Mouse (Mus musculus) limb, embryonic 13.5 days (tissue): ENCODE measurements at regions not wholly inside any gene's neighbourhood (a gene's known extent, or its start where the extent isn't known, plus 50 kb on each side); places are given as distances from the start of the nearest gene placed in this dataset.
"Not testable (repeated sequence)": the region's sequence is repeated elsewhere in the genome, so short reads cannot be mapped to it uniquely, and the experiment has no call there.

ENCODE experiments used
- ATAC-seq: fragments of 200-750 bp; cut with Nextera tagmentation; 2 replicates; pipeline ENCODE4 v1.8.0; 2017; ENCODE audit warnings: low read depth, moderate number of reproducible peaks, moderate TSS enrichment; ENCODE audit not compliant: low FRiP score
- H3K27ac ChIP-seq: fragments of 300-500 bp; sonication (generic); 2 replicates; pipeline ENCODE4 v1.5.1; 2015; ENCODE audit warnings: inconsistent platforms, mild to moderate bottlenecking, moderate library complexity
- H3K27me3 ChIP-seq: fragments of 300-500 bp; sonication (generic); 2 replicates; pipeline ENCODE4 v1.6.1; 2015; ENCODE audit warnings: mild to moderate bottlenecking, inconsistent platforms
- H3K36me3 ChIP-seq: fragments of 300-500 bp; sonication (generic); 2 replicates; pipeline ENCODE4 v1.6.1; 2015; ENCODE audit warnings: inconsistent platforms, mild to moderate bottlenecking, moderate library complexity
- H3K4me1 ChIP-seq: fragments of 300-500 bp; sonication (generic); 2 replicates; pipeline ENCODE4 v1.6.1; 2015; ENCODE audit warnings: inconsistent platforms
- H3K4me2 ChIP-seq: fragments of 300-500 bp; sonication (generic); replicated peaks from 2 replicates; pipeline ENCODE4 v1.6.1; 2015; ENCODE audit warnings: inconsistent platforms, mild to moderate bottlenecking, moderate library complexity
- H3K4me3 ChIP-seq: fragments of 300-500 bp; sonication (generic); 2 replicates; pipeline ENCODE4 v1.5.1; 2015; ENCODE audit warnings: moderate library complexity, mild to moderate bottlenecking, inconsistent platforms
- H3K9ac ChIP-seq: fragments of 300-500 bp; sonication (generic); 2 replicates; pipeline ENCODE4 v1.6.1; 2015; ENCODE audit warnings: mild to moderate bottlenecking, inconsistent platforms
- H3K9me3 ChIP-seq: fragments of 300-500 bp; sonication (generic); 2 replicates; pipeline ENCODE4 v1.6.1; 2016; ENCODE audit warnings: inconsistent platforms
- WGBS: fragments of 180-500 bp; shearing (Covaris S2); methylation state at CpG from one replicate; pipeline ENCODE4 v1.1.7; 2015; 5-methylcytosine and 5-hydroxymethylcytosine counted together

- H3K4me1 ChIP-seq = peaks cover 11% of the 10 kb centered on the region
- no peaks in the 10 kb centered on the region for H3K9me3 ChIP-seq
- no peak for ATAC-seq
- H3K4me3 ChIP-seq = no peak overlapping the region
- H3K36me3 ChIP-seq = no peaks in the 10 kb centered on the region
- no peak overlapping the region for H3K27ac ChIP-seq
- H3K9ac ChIP-seq = no peak overlapping the region
- H3K27me3 ChIP-seq = no peaks in the 10 kb centered on the region
- no peak overlapping the region for H3K4me2 ChIP-seq
- 82% methylated on average over 6 of the region's 6 CpGs for WGBS
These were observed 53.4 kb upstream of the Castor2 start for GRCm38 (mm10) chr5:134046086-134046485.

- not testable (repeated sequence) for H3K4me3 ChIP-seq, ATAC-seq, H3K27ac ChIP-seq, H3K4me1 ChIP-seq, H3K36me3 ChIP-seq, H3K9me3 ChIP-seq, H3K27me3 ChIP-seq, H3K9ac ChIP-seq, H3K4me2 ChIP-seq
- 48% methylated on average over 1 of the region's 2 CpGs for WGBS
These were observed 56.6 kb upstream of the Castor2 start for GRCm38 (mm10) chr5:134042938-134043337.

- Histone ChIP-seq H3K4me2 (peak overlapping the region; percentile 35), H3K36me3 (no peaks in the 10 kb centered on the region), H3K4me3 (no peak overlapping the region), H3K4me1 (peaks cover 10% of the 10 kb centered on the region; the same call in 1 of the 2 replicates), H3K27me3 (no peaks in the 10 kb centered on the region), H3K9ac (no peak overlapping the region), H3K27ac (peak overlapping the region; percentile 52; the same call in 1 of the 2 replicates), H3K9me3 (no peaks in the 10 kb centered on the region)
- 23% methylated on average over 11 of the region's 11 CpGs for WGBS
- ATAC-seq = no peak
These were observed 72.1 kb upstream of the Castor2 start for GRCm38 (mm10) chr5:134027316-134027966.

GRCm38 (mm10) chr5:134019651-134020432, 79.7 kb upstream of the Castor2 start:
- Histone ChIP-seq H3K9me3 (0 out of 2 replicates have a peak, but pooled peaks cover 5% of the 10 kb centered on the region), H3K4me3 (no peak overlapping the region), H3K9ac (no peak overlapping the region), H3K27ac (no peak overlapping the region), H3K27me3 (no peaks in the 10 kb centered on the region), H3K4me2 (no peak overlapping the region), H3K4me1 (peaks cover 7% of the 10 kb centered on the region), H3K36me3 (no peaks in the 10 kb centered on the region)
- WGBS = 66% methylated on average over 13 of the region's 13 CpGs
- no peak for ATAC-seq

GRCm38 (mm10) chr5:134014257-134015163, 85.0 kb upstream of the Castor2 start:
- H3K9ac ChIP-seq = no peak overlapping the region
- H3K4me3 ChIP-seq = peak overlapping the region; percentile 1; the same call in 1 of the 2 replicates
- ATAC-seq = peak; percentile 85
- H3K36me3 ChIP-seq = no peaks in the 10 kb centered on the region
- peak overlapping the region; percentile 48 for H3K4me2 ChIP-seq
- peaks cover 32% of the 10 kb centered on the region for H3K4me1 ChIP-seq
- H3K27ac ChIP-seq = peak overlapping the region; percentile 84
- 0 out of 2 replicates have a peak, but pooled peaks cover 5% of the 10 kb centered on the region for H3K9me3 ChIP-seq
- WGBS = 11% methylated on average over 13 of the region's 13 CpGs
- 0 out of 2 replicates have a peak, but pooled peaks cover 7% of the 10 kb centered on the region for H3K27me3 ChIP-seq

- H3K4me1 ChIP-seq = peaks cover 36% of the 10 kb centered on the region
- no peak for ATAC-seq
- H3K9ac ChIP-seq = no peak overlapping the region
- H3K36me3 ChIP-seq = no peaks in the 10 kb centered on the region
- no peak overlapping the region for H3K4me2 ChIP-seq
- H3K27ac ChIP-seq = peak overlapping the region; percentile 84; the same call in 1 of the 2 replicates
- WGBS = 80% methylated on average over 8 of the region's 8 CpGs
- H3K4me3 ChIP-seq = no peak overlapping the region
- H3K9me3 ChIP-seq = 0 out of 2 replicates have a peak, but pooled peaks cover 5% of the 10 kb centered on the region
- H3K27me3 ChIP-seq = peaks cover 13% of the 10 kb centered on the region; the same call in 1 of the 2 replicates
These were observed 86.3 kb upstream of the Castor2 start for GRCm38 (mm10) chr5:134013206-134013605.

- Histone ChIP-seq H3K36me3 (no peaks in the 10 kb centered on the region), H3K4me3 (no peak overlapping the region), H3K27ac (peak overlapping the region; percentile 48; the same call in 1 of the 2 replicates), H3K9ac (no peak overlapping the region), H3K27me3 (peaks cover 18% of the 10 kb centered on the region; the same call in 1 of the 2 replicates), H3K4me2 (peak overlapping the region; percentile 19; the same call in 1 of the 2 replicates), H3K9me3 (no peaks in the 10 kb centered on the region), H3K4me1 (peaks cover 35% of the 10 kb centered on the region)
- ATAC-seq = no peak
- 40% methylated on average over 14 of the region's 14 CpGs for WGBS
These were observed 89.7 kb upstream of the Castor2 start for GRCm38 (mm10) chr5:134009843-134010242.

GRCm38 (mm10) chr5:134007127-134007771, 92.3 kb upstream of the Castor2 start:
- Histone ChIP-seq H3K4me2 (no peak overlapping the region), H3K27ac (no peak overlapping the region), H3K4me3 (no peak overlapping the region), H3K36me3 (no peaks in the 10 kb centered on the region), H3K9me3 (no peaks in the 10 kb centered on the region), H3K27me3 (peaks cover 18% of the 10 kb centered on the region; the same call in 1 of the 2 replicates), H3K4me1 (peaks cover 20% of the 10 kb centered on the region), H3K9ac (no peak overlapping the region)
- WGBS = 25% methylated on average over 3 of the region's 3 CpGs
- ATAC-seq = peak; percentile 29

GRCm38 (mm10) chr5:134006470-134007126, 92.9 kb upstream of the Castor2 start:
- Histone ChIP-seq H3K4me1 (peaks cover 20% of the 10 kb centered on the region), H3K36me3 (no peaks in the 10 kb centered on the region), H3K4me2 (peak overlapping the region; percentile 59), H3K27ac (peak overlapping the region; percentile 34; the same call in 1 of the 2 replicates), H3K9ac (no peak overlapping the region), H3K27me3 (peaks cover 18% of the 10 kb centered on the region; the same call in 1 of the 2 replicates), H3K9me3 (no peaks in the 10 kb centered on the region), H3K4me3 (peak overlapping the region; percentile 29)
- ATAC-seq = peak; percentile 90
- WGBS = 2% methylated on average over 14 of the region's 14 CpGs

- no peak overlapping the region for H3K4me3 ChIP-seq
- no peaks in the 10 kb centered on the region for H3K36me3 ChIP-seq
- 0 out of 2 replicates have a peak overlapping the region, but pooled peaks have one; percentile 34 for H3K27ac ChIP-seq
- H3K9ac ChIP-seq = no peak overlapping the region
- H3K27me3 ChIP-seq = peaks cover 17% of the 10 kb centered on the region; the same call in 1 of the 2 replicates
- H3K9me3 ChIP-seq = no peaks in the 10 kb centered on the region
- H3K4me2 ChIP-seq = no peak overlapping the region; the same call in 1 of the 2 replicates
- ATAC-seq = no peak
- H3K4me1 ChIP-seq = peaks cover 20% of the 10 kb centered on the region
- 48% methylated on average over 3 of the region's 3 CpGs for WGBS
These were observed 93.5 kb upstream of the Castor2 start for GRCm38 (mm10) chr5:134006001-134006400.
